Mouse (Mus musculus): ENCODE results near the gene Gfap. TPM values are rescaled to one million over a fixed set of nuclear protein-coding genes. Genes with fewer than 3 reads are reported as not detected.

Gfap gene
- polyA plus RNA-seq, 1 experiment from 2014 or later = 0.15 TPM

Other genes starting within 250 kb of the Gfap start
- gene Meioc, start 237.2 kb downstream of the Gfap start, polyA plus RNA-seq (2014; fragmentation: Nextera tagmentation; extraction: Ambion mirVana) = 1.1 TPM in 2 replicates
- gene Ccdc43, start 203.1 kb downstream of the Gfap start, polyA plus RNA-seq (2014; fragmentation: Nextera tagmentation; extraction: Ambion mirVana) = 31.9 and 36.1 TPM in 2 replicates
- 5.9 and 7.3 TPM in 2 replicates for gene Adam11, start 139.5 kb downstream of the Gfap start, polyA plus RNA-seq (2014; fragmentation: Nextera tagmentation; extraction: Ambion mirVana)
- gene Gjc1, start 81.2 kb downstream of the Gfap start, polyA plus RNA-seq (2014; fragmentation: Nextera tagmentation; extraction: Ambion mirVana) = 53.8 and 54.9 TPM in 2 replicates
- 0.61 and 0.67 TPM in 2 replicates for gene Higd1b, start 65.1 kb downstream of the Gfap start, polyA plus RNA-seq (2014; fragmentation: Nextera tagmentation; extraction: Ambion mirVana)
- gene Eftud2, start 19.9 kb downstream of the Gfap start, polyA plus RNA-seq (2014; fragmentation: Nextera tagmentation; extraction: Ambion mirVana) = 100 and 103 TPM in 2 replicates
- 0.70 and 0.71 TPM in 2 replicates for gene Ccdc103, start 19.7 kb downstream of the Gfap start, polyA plus RNA-seq (2014; fragmentation: Nextera tagmentation; extraction: Ambion mirVana)
- not detected in 2 replicates for gene Fam187a, start 15.7 kb downstream of the Gfap start, polyA plus RNA-seq (2014; fragmentation: Nextera tagmentation; extraction: Ambion mirVana)
- gene Kif18b, start 24.2 kb upstream of the Gfap start, polyA plus RNA-seq (2014; fragmentation: Nextera tagmentation; extraction: Ambion mirVana) = 4.2 and 4.7 TPM in 2 replicates
- gene C1ql1, start 45.8 kb upstream of the Gfap start, polyA plus RNA-seq (2014; fragmentation: Nextera tagmentation; extraction: Ambion mirVana) = 0.71 and 1.5 TPM in 2 replicates
- gene Nmt1, start 127.3 kb upstream of the Gfap start, polyA plus RNA-seq (2014; fragmentation: Nextera tagmentation; extraction: Ambion mirVana) = 47.8 and 51.7 TPM in 2 replicates
- gene Dcakd, start 127.4 kb upstream of the Gfap start, polyA plus RNA-seq (2014; fragmentation: Nextera tagmentation; extraction: Ambion mirVana) = 93.8 and 99.4 TPM in 2 replicates
- gene Plcd3, start 200.7 kb upstream of the Gfap start, polyA plus RNA-seq (2014; fragmentation: Nextera tagmentation; extraction: Ambion mirVana) = 6.9 and 7.4 TPM in 2 replicates
- 13.3 TPM in 2 replicates for gene Acbd4, start 200.8 kb upstream of the Gfap start, polyA plus RNA-seq (2014; fragmentation: Nextera tagmentation; extraction: Ambion mirVana)
- gene Hexim1, start 215.3 kb upstream of the Gfap start, polyA plus RNA-seq (2014; fragmentation: Nextera tagmentation; extraction: Ambion mirVana) = 3.4 and 3.7 TPM in 2 replicates
- gene Hexim2, start 231.5 kb upstream of the Gfap start, polyA plus RNA-seq (2014; fragmentation: Nextera tagmentation; extraction: Ambion mirVana) = 4.1 and 4.6 TPM in 2 replicates

Data from heart, embryonic 14.5 days (tissue).